Mouse (Mus musculus) cortical plate, adult 2 months (tissue): ENCODE measurements at regions not wholly inside any gene's neighbourhood (a gene's known extent, or its start where the extent isn't known, plus 50 kb on each side); places are given as distances from the start of the nearest gene placed in this dataset.

Experiments
- CTCF ChIP-seq: fragments of 200-500 bp; IDR thresholded peaks from 2 replicates; pipeline ENCODE4 v1.5.1; 2011; ENCODE audit warnings: mild to moderate bottlenecking, control low read depth, low read length; ENCODE audit not compliant: insufficient read depth; ENCODE audit errors: extremely low read depth
- POLR2A ChIP-seq: fragments of 200-500 bp; IDR thresholded peaks from 2 replicates; pipeline ENCODE4 v1.6.1; 2011; ENCODE audit warnings: mild to moderate bottlenecking, low read length, control low read depth; ENCODE audit not compliant: insufficient read depth; ENCODE audit errors: extremely low read depth

- TF ChIP-seq CTCF: no peak
- no peak for TF ChIP-seq POLR2A
Observed at GRCm38 (mm10) chr12:112291748-112292561, 145.9 kb downstream of the Kif26a start.
